In the genomic region with DNA sequence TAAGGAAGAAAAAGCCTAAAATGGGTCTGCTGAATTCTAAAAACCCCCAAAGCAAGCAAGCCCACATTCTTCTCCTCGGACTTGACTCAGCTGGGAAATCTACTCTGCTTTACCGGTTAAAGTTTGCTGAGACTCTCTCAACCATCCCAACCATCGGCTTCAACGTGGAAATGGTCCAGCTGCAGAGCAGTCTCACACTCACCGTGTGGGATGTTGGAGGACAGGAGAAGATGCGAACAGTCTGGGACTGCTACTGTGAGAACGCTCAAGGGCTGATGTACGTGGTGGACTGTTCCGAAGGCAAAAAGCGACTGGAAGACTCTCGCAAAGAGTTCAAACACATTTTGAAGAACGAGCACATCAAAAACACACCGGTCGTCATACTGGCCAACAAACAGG, we compare ENCODE assay signal across 41 mouse cellular contexts. TPM values are rescaled to one million over a fixed set of nuclear protein-coding genes. Genes with fewer than 3 reads are reported as not detected.
A peak's percentile ranks its signal among the peaks of the same experiment; 100 is the strongest.
DNase-seq lines count a peak whose midpoint lies in the region; ATAC-seq and TF ChIP-seq lines count a peak whose summit lies in the region.
"Had no signal": no experiment of that assay in that cellular context is flagged by ENCODE, and none has a peak within 500 bp of the region (broad histone marks: within the 10 kb centered on the region; RNA-seq: fewer than 3 reads in every experiment).

No protein-coding gene starts in this region.

- no peaks in the 10 kb centered on the region for H3K36me3 ChIP-seq in lung, embryonic 15.5 days
- H3K36me3 ChIP-seq in intestine, embryonic 14.5 days (ENCODE audit: control insufficient read depth, insufficient read depth, low read length) = no peaks in the 10 kb centered on the region
- no peaks in the 10 kb centered on the region for H3K36me3 ChIP-seq in intestine, postnatal 0 days (ENCODE audit: control insufficient read depth, insufficient read depth)
- no peaks in the 10 kb centered on the region for H3K36me3 ChIP-seq in stomach, postnatal 0 days (ENCODE audit: control insufficient read depth, insufficient read depth, low read length)
- no peaks in the 10 kb centered on the region for H3K36me3 ChIP-seq in hindbrain, postnatal 0 days (ENCODE audit: insufficient read depth, low read length)
- H3K36me3 ChIP-seq: embryonic facial prominence, embryonic 10.5 days; embryonic facial prominence, embryonic 15.5 days; forebrain, embryonic 12.5 days; heart, embryonic 10.5 days; hindbrain, embryonic 12.5 days; liver, embryonic 13.5 days had no signal

- DNase-seq in lung, postnatal 14 days = no peak
- DNase-seq in intestine, embryonic 14.5 days (ENCODE audit: low spot score) = no peak
- DNase-seq in stomach, postnatal 0 days (ENCODE audit: low spot score) = peak; percentile 45
- DNase-seq in right cerebral cortex, adult 2 months (ENCODE audit: low spot score in 2 of 2) = no peak
- DNase-seq in hindbrain, postnatal 0 days (ENCODE audit: low spot score) = no peak
- DNase-seq: adrenal gland, postnatal 25 days; cerebellum, adult 18-20 months; cerebellum, postnatal 14 days; forebrain, postnatal 0 days; gastrocnemius, postnatal 14 days; heart, postnatal 36 days; kidney, adult 2 months; kidney, postnatal 4 days; layer of hippocampus, postnatal 36 days; left cerebral cortex, postnatal 4 days; liver, embryonic 13.5 days; lung, adult 2 months; thymus, adult 2 months; thymus, postnatal 36 days had no signal

- no peak for ATAC-seq in lung, embryonic 15.5 days (ENCODE audit: borderline replicate concordance, extremely low read depth, low FRiP score, low TSS enrichment)
- peak; percentile 63; the same call in 1 of the 2 replicates for ATAC-seq in intestine, embryonic 14.5 days (replicated peaks; ENCODE audit: low FRiP score, low TSS enrichment, low read depth)
- no peak for ATAC-seq in intestine, postnatal 0 days
- ATAC-seq in stomach, postnatal 0 days (ENCODE audit: low FRiP score, low TSS enrichment) = no peak
- no peak for ATAC-seq in hindbrain, postnatal 0 days
- ATAC-seq: CD4-positive, CD25-positive, alpha-beta regulatory T cell, adult 4 months; forebrain, postnatal 0 days; midbrain, embryonic 16.5 days had no signal

- no peak for TF ChIP-seq CTCF in intestine, postnatal 0 days (IDR thresholded peaks at IDR 0.05; ENCODE audit: low read depth)
- no peak for TF ChIP-seq CTCF in stomach, postnatal 0 days (IDR thresholded peaks at IDR 0.05; ENCODE audit: low read depth)
- TF ChIP-seq CTCF in hindbrain, postnatal 0 days (IDR thresholded peaks at IDR 0.05; ENCODE audit: low read depth) = no peak

- H3K4me2 ChIP-seq in lung, embryonic 15.5 days = peak overlapping the region; percentile 42
- H3K4me2 ChIP-seq in intestine, embryonic 14.5 days (ENCODE audit: low read length) = peak overlapping the region; percentile 20
- H3K4me2 ChIP-seq in intestine, postnatal 0 days (replicated peaks; ENCODE audit: low read depth) = peak overlapping the region; percentile 42
- H3K4me2 ChIP-seq in stomach, postnatal 0 days (replicated peaks; ENCODE audit: low read depth) = peak overlapping the region; percentile 44
- no peak overlapping the region for H3K4me2 ChIP-seq in hindbrain, postnatal 0 days (ENCODE audit: low read depth, low read length)
- H3K4me2 ChIP-seq: embryonic facial prominence, embryonic 15.5 days; forebrain, embryonic 12.5 days; hindbrain, embryonic 12.5 days; liver, embryonic 13.5 days; midbrain, embryonic 11.5 days had no signal

- H3K9me3 ChIP-seq in lung, embryonic 15.5 days = no peaks in the 10 kb centered on the region
- no peaks in the 10 kb centered on the region for H3K9me3 ChIP-seq in intestine, embryonic 14.5 days (ENCODE audit: control insufficient read depth, low read length)
- no peaks in the 10 kb centered on the region for H3K9me3 ChIP-seq in intestine, postnatal 0 days (ENCODE audit: control insufficient read depth)
- no peaks in the 10 kb centered on the region for H3K9me3 ChIP-seq in stomach, postnatal 0 days (ENCODE audit: control insufficient read depth, low read length)
- H3K9me3 ChIP-seq in hindbrain, postnatal 0 days (ENCODE audit: low read length) = no peaks in the 10 kb centered on the region
- H3K9me3 ChIP-seq: embryonic facial prominence, embryonic 10.5 days; embryonic facial prominence, embryonic 15.5 days; forebrain, embryonic 12.5 days; heart, embryonic 10.5 days; hindbrain, embryonic 12.5 days; liver, embryonic 13.5 days had no signal

- peak overlapping the region; percentile 24 for H3K4me3 ChIP-seq in lung, embryonic 15.5 days
- H3K4me3 ChIP-seq in intestine, embryonic 14.5 days (ENCODE audit: low read depth, low read length) = peak overlapping the region; percentile 13
- H3K4me3 ChIP-seq in intestine, postnatal 0 days (ENCODE audit: low read depth, low read length) = peak overlapping the region; percentile 11; the same call in 1 of the 2 replicates
- peak overlapping the region; percentile 38 for H3K4me3 ChIP-seq in stomach, postnatal 0 days (ENCODE audit: low read depth, low read length)
- H3K4me3 ChIP-seq in hindbrain, postnatal 0 days (ENCODE audit: low read length) = no peak overlapping the region
- H3K4me3 ChIP-seq: embryonic facial prominence, embryonic 10.5 days; embryonic facial prominence, embryonic 15.5 days; forebrain, embryonic 12.5 days; heart, embryonic 10.5 days; hindbrain, embryonic 12.5 days; liver, embryonic 13.5 days had no signal

- no peak for TF ChIP-seq EP300 in stomach, postnatal 0 days (optimal IDR thresholded peaks at IDR 0.05)

- no peaks in the 10 kb centered on the region for H3K27me3 ChIP-seq in lung, embryonic 15.5 days
- no peaks in the 10 kb centered on the region for H3K27me3 ChIP-seq in intestine, embryonic 14.5 days (replicated peaks; ENCODE audit: control insufficient read depth, insufficient read depth, low read length)
- no peaks in the 10 kb centered on the region for H3K27me3 ChIP-seq in intestine, postnatal 0 days (replicated peaks; ENCODE audit: control insufficient read depth, insufficient read depth, low read length)
- no peaks in the 10 kb centered on the region for H3K27me3 ChIP-seq in stomach, postnatal 0 days (ENCODE audit: control insufficient read depth, insufficient read depth, low read length)
- H3K27me3 ChIP-seq in hindbrain, postnatal 0 days (ENCODE audit: insufficient read depth, low read length) = no peaks in the 10 kb centered on the region
- H3K27me3 ChIP-seq: embryonic facial prominence, embryonic 15.5 days; forebrain, embryonic 12.5 days; hindbrain, embryonic 12.5 days; liver, embryonic 13.5 days had no signal

- peak overlapping the region; percentile 48; the same call in 1 of the 2 replicates for H3K27ac ChIP-seq in lung, embryonic 15.5 days
- no peak overlapping the region for H3K27ac ChIP-seq in intestine, embryonic 14.5 days (ENCODE audit: low read depth)
- H3K27ac ChIP-seq in intestine, postnatal 0 days (ENCODE audit: low read depth, low read length) = no peak overlapping the region
- peak overlapping the region; percentile 84 for H3K27ac ChIP-seq in stomach, postnatal 0 days (replicated peaks)
- H3K27ac ChIP-seq in hindbrain, postnatal 0 days = no peak overlapping the region
- H3K27ac ChIP-seq: embryonic facial prominence, embryonic 10.5 days; embryonic facial prominence, embryonic 15.5 days; forebrain, embryonic 12.5 days; heart, embryonic 10.5 days; hindbrain, embryonic 12.5 days; kidney, postnatal 0 days; liver, embryonic 13.5 days had no signal

- WGBS in lung, embryonic 15.5 days = 61% methylated on average over 14 of the region's 14 CpGs
- 75% methylated on average over 14 of the region's 14 CpGs for WGBS in intestine, embryonic 14.5 days
- WGBS in intestine, postnatal 0 days = 47% methylated on average over 14 of the region's 14 CpGs
- 58% methylated on average over 14 of the region's 14 CpGs for WGBS in stomach, postnatal 0 days
- WGBS in hindbrain, postnatal 0 days = 91% methylated on average over 14 of the region's 14 CpGs

- no peaks in the 10 kb centered on the region for H3K4me1 ChIP-seq in lung, embryonic 15.5 days
- no peaks in the 10 kb centered on the region for H3K4me1 ChIP-seq in intestine, embryonic 14.5 days (replicated peaks; ENCODE audit: control insufficient read depth, insufficient read depth, low read length)
- no peaks in the 10 kb centered on the region for H3K4me1 ChIP-seq in intestine, postnatal 0 days (replicated peaks; ENCODE audit: control insufficient read depth, insufficient read depth, low read length)
- no peaks in the 10 kb centered on the region for H3K4me1 ChIP-seq in stomach, postnatal 0 days (replicated peaks; ENCODE audit: control insufficient read depth, insufficient read depth)
- H3K4me1 ChIP-seq in hindbrain, postnatal 0 days (ENCODE audit: insufficient read depth, low read length) = no peaks in the 10 kb centered on the region
- H3K4me1 ChIP-seq: embryonic facial prominence, embryonic 10.5 days; embryonic facial prominence, embryonic 15.5 days; forebrain, embryonic 12.5 days; heart, embryonic 10.5 days; hindbrain, embryonic 12.5 days; liver, embryonic 13.5 days had no signal

- H3K9ac ChIP-seq in lung, embryonic 15.5 days = no peak overlapping the region
- no peak overlapping the region for H3K9ac ChIP-seq in intestine, embryonic 14.5 days (ENCODE audit: low read length)
- H3K9ac ChIP-seq in intestine, postnatal 0 days (ENCODE audit: low read depth, low read length) = no peak overlapping the region
- H3K9ac ChIP-seq in stomach, postnatal 0 days (ENCODE audit: low read length) = peak overlapping the region; percentile 47
- no peak overlapping the region for H3K9ac ChIP-seq in hindbrain, postnatal 0 days (replicated peaks; ENCODE audit: low read length)
- H3K9ac ChIP-seq: embryonic facial prominence, embryonic 15.5 days; forebrain, embryonic 12.5 days; forebrain, postnatal 0 days; hindbrain, embryonic 12.5 days; liver, embryonic 13.5 days had no signal

RNA-seq across cellular contexts. Expression of a gene that starts 0.3 kb away (rescaled TPM):
- polyA plus RNA-seq in lung, embryonic 15.5 days (2015; fragmentation: Nextera tagmentation; extraction: Ambion mirVana) = 1.1 TPM in 2 replicates
- 3.8 and 4.0 TPM in 2 replicates for polyA plus RNA-seq in intestine, embryonic 14.5 days (2014; fragmentation: Nextera tagmentation; extraction: Ambion mirVana)
- polyA plus RNA-seq in intestine, postnatal 0 days (2015; fragmentation: Nextera tagmentation; extraction: Ambion mirVana) = 1.1 TPM in 2 replicates
- polyA plus RNA-seq in stomach, postnatal 0 days (2015; fragmentation: Nextera tagmentation; extraction: Ambion mirVana) = 31.5 and 39.8 TPM in 2 replicates
- total RNA-seq in hindbrain, postnatal 0 days (2014; rRNA removed) = not detected in 2 replicates
- polyA plus RNA-seq in hindbrain, postnatal 0 days (2015; fragmentation: Nextera tagmentation; extraction: Ambion mirVana) = not detected in 2 replicates
- total RNA-seq: adrenal gland, adult 18-20 months; adrenal gland, postnatal 25 days; forebrain, postnatal 0 days; gastrocnemius, postnatal 14 days; granulocyte monocyte progenitor cell, adult 5-6 weeks; heart, postnatal 36 days; layer of hippocampus, adult 8-10 months; layer of hippocampus, postnatal 36 days; left cerebral cortex, postnatal 4 days; megakaryocyte progenitor cell, adult 5-6 weeks; neutrophil, adult 5-6 weeks had no signal
- polyA plus RNA-seq: brain, embryonic 14.5 days; CD4-positive, CD25-positive, alpha-beta regulatory T cell, adult 4 months; cortical plate, adult 2 months; embryonic facial prominence, embryonic 10.5 days; forebrain, embryonic 12.5 days; forebrain, postnatal 0 days; heart, embryonic 10.5 days; heart, embryonic 16.5 days; hindbrain, embryonic 12.5 days; kidney, adult 2 months; limb, embryonic 14.5 days; liver, embryonic 13.5 days; lung, adult 2 months; midbrain, embryonic 11.5 days; midbrain, embryonic 16.5 days; neural tube, embryonic 11.5 days; spleen, adult 2 months; thymus, adult 2 months had no signal

Comparison
In these comparisons a context has a peak if more than half of its experiments do, and no peak if none do; other contexts are left out.
1. H3K27ac ChIP-seq: peak in lung, embryonic 15.5 days (single experiment) and stomach, postnatal 0 days (single experiment); none in intestine, embryonic 14.5 days (single experiment), intestine, postnatal 0 days (single experiment) and hindbrain, postnatal 0 days (single experiment).